Mouse (Mus musculus) small intestine, adult 10 weeks (tissue): ENCODE measurements around the gene Abl2. TPM values are rescaled to one million over a fixed set of nuclear protein-coding genes. Genes with fewer than 3 reads are reported as not detected.

Experiments used
- polyA plus RNA-seq: library from polyadenylated mRNA; stranded (reverse); fragments of 350-450 nt; fragmentation: Illumina TruSeq; extraction: RNeasy Lipid Tissue Mini Kit (QIAGEN cat#74804); gene quantifications from one replicate; pipeline ENCODE4 v1.2.3, GENCODE M21; 2014; ENCODE audit warnings: low replicate concordance

The Abl2 gene
- polyA plus RNA-seq = 3.9 TPM

DNA sequence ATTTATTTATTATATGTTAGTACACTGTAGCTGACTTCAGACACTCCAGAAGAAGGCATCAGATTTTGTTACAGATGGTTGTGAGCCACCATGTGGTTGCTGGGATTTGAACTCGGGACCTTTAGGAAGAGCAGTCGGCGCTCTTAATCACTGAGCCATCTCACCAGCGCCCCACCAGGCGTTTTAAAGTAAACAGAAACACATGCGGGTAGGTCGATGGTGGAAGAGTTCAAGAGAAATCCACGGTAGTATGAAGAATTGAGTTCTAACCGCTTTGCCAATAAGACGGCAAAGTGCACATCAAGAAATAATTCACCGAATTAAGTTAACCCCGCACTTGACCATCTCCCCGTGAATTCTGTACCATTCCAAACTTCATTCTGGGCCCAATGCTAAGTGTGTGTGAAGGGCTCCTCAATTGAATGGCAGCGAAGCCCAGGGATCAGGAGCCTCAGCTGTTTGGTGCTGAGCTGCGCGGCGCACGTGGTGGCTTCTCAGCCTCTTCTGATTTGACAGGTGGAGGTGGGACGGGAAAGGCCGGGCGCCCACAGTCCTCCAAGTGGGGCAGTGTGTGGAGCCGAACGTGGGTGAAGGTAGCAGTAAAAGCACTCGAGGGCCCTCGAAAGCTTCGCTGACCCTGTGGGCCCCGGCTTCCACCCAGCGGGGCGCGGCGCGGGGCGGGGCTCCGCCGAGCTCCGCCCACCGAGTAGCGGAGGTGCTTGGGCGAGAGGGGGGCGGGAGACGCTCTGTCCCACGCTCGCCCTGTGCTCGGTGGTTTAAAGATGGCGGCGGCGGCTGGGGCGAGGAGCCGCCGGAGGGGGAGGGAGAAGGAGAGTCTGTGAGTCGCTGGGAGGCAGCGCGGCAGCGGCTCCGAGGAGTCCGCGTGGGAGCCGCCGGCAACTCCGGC is at the start of gene Abl2:
Abl2 (plus strand) TSS at position 763 of the 907 bp plus-strand sequence.

DNA sequence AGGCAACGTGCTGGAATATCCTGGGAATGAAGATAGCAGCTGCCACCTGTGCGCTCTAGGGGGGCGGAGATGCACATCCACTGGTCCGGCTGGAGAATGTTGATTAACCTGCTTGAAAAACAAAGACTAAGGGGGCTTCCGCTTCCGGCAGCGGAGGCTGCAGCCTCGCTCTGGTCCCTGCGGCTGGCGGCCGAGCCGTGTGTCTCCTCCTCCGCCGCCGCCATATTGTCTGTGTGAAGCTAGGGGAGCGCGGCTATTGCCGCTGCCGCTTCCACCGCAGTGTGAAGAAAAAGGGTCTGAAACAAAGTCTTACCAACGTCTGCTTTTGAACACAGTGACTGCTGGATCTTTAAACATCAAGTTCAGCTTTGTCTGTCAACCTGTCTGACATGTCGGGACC is 34.7 kb upstream of the Abl2 start, which contains the start of gene Gm10031:
Gm10031 (plus strand) TSS at position 171 of the 400 bp plus-strand sequence.

DNA sequence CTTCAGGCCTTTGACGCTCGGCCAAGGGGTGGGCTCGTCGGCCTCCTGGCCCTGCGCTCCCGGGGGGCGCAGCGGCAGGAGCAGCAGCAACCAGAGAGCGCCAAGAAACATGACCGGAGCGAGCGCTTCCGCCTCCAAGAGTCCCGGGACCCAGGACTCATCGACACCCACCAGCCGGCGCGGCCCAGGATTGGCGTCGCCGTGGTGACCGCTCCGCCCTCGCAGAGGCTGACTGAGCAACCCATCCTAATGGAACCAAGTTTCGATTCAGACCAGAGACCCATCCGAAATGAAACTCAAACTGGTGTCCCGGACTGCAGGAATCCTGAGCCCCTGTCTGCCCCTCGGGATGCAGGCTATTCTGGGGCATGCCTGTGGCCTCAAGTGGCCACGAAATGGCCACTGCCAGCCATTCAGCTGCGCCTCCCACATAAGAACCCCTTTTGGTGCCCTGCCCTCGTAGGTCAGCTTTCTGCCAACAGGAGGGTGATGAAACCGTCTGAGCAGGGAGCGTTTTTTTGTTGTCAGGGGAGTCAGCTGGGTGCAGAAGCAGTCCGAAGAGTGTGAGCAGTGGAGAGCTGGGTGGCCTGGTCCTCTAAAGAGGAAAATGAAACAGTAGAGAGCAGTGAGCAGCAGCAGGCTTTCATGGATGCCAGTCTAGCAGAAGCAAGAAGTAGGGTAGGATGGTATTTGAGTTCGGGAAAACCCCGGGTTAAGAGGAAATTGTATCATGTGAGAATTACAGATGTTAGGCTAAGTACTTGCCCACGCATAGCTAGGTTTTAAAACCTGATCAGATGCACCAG is 115.8 kb downstream of the Abl2 start, which contains the start of gene Tor3a:
Tor3a (minus strand) TSS at position 162 of the 806 bp plus-strand sequence.

Other genes starting within 250 kb of the Abl2 start
- gene Nphs2, start 248.1 kb upstream of the Abl2 start, polyA plus RNA-seq = not detected
- gene Gm2000, start 192.7 kb upstream of the Abl2 start, polyA plus RNA-seq = 5.6 TPM
- 0.41 TPM for gene Axdnd1, start 137.6 kb upstream of the Abl2 start, polyA plus RNA-seq
- gene Soat1, start 84.5 kb upstream of the Abl2 start, polyA plus RNA-seq = 31.0 TPM
- gene Gm10031, start 34.8 kb upstream of the Abl2 start, polyA plus RNA-seq = 3.6 TPM
- 6.8 TPM for gene Tor3a, start 115.6 kb downstream of the Abl2 start, polyA plus RNA-seq
- 105 TPM for gene Fam20b, start 160.3 kb downstream of the Abl2 start, polyA plus RNA-seq